9 mouse cellular contexts compared by ENCODE assay signal in the genomic region with DNA sequence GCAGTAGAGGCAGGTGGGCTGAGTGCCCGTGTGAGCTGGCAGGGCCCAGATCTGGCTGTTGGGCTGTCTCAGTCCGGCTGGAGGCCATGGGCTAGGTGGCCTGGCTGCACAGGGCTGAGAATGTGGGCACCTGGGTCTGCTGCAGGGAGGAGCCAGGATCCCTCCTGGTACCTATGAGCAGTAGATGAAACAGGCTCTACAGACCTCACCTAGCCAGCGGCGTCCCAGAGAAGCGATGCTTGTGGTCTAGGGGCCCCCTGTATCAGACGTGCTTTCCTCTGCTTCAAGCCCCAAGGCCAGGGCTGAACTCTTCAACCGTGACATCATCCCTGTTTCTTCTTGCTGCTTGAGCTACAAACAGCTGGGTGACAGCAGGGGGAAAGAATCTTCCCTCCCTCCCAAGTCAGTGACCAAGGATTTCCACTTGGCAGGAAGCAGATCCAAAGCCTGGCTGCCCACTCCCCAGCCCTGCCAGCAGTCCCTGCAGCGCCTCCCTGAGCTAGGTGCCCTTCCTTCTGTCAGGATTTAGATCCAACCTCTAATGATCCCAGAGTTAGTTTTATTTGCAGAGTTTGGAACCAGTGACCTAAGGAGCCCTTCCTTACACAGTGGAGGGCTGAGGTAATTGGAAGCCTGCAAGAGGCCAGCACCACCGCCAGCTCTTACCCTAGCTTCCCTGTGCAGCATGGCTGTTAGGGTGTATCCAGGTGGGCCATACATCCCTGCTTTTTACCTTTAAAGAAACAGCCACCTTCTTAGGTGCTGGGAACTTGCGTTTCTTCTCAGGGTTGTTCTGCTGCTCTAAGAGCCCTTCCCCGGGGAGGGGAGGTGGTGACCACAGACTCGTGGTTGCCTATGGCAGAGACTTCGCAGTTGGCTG.
DNase-seq lines count a peak whose midpoint lies in the region; ATAC-seq and TF ChIP-seq lines count a peak whose summit lies in the region.
"Had no signal": no experiment of that assay in that cellular context is flagged by ENCODE, and none has a peak within 500 bp of the region (broad histone marks: within the 10 kb centered on the region; RNA-seq: fewer than 3 reads in every experiment).

No protein-coding gene starts in this region.

- H3K36me3 ChIP-seq in kidney, adult 2 months (ENCODE audit: control insufficient read depth, insufficient read depth, low read length): no peaks in the 10 kb centered on the region
- peaks cover 4% of the 10 kb centered on the region; the same call in 1 of the 2 replicates for H3K36me3 ChIP-seq in heart, embryonic 15.5 days
- H3K36me3 ChIP-seq: forebrain, embryonic 12.5 days had no signal

- WGBS in kidney, adult 2 months: 55% methylated on average over 13 of the region's 13 CpGs
- 44% methylated on average over 13 of the region's 13 CpGs for WGBS in heart, embryonic 15.5 days

- DNase-seq in kidney, adult 2 months: peak; percentile 19
- DNase-seq in kidney, adult 8-10 months: no peak
- DNase-seq in lung, postnatal 10 days: peak; percentile 85
- no peak for DNase-seq in urinary bladder, adult 18-20 months (ENCODE audit: low spot score in 2 of 2)
- no peak for DNase-seq in liver
- no peak for DNase-seq in thymus, postnatal 36 days

- TF ChIP-seq POLR2A in kidney, adult 2 months (IDR thresholded peaks at IDR 0.05; ENCODE audit: low read depth, low read length): no peak

- H3K9me3 ChIP-seq in heart, embryonic 15.5 days (replicated peaks): no peaks in the 10 kb centered on the region
- H3K9me3 ChIP-seq: forebrain, embryonic 12.5 days had no signal

- no peaks in the 10 kb centered on the region for H3K27me3 ChIP-seq in kidney, adult 2 months (replicated peaks; ENCODE audit: control insufficient read depth, insufficient read depth, low read length)
- no peaks in the 10 kb centered on the region for H3K27me3 ChIP-seq in heart, embryonic 15.5 days
- H3K27me3 ChIP-seq: forebrain, embryonic 12.5 days had no signal

- no peak overlapping the region for H3K4me2 ChIP-seq in heart, embryonic 15.5 days
- H3K4me2 ChIP-seq: forebrain, embryonic 12.5 days had no signal

- TF ChIP-seq CTCF in kidney, adult 2 months (conservative IDR thresholded peaks at IDR 0.05; ENCODE audit: insufficient read depth, insufficient read length, low read depth, low read length): no peak

- ATAC-seq in heart, embryonic 15.5 days (replicated peaks; ENCODE audit: insufficient number of reproducible peaks, insufficient read depth, low FRiP score, low read depth): peak; percentile 53

- H3K4me1 ChIP-seq in kidney, adult 2 months (ENCODE audit: control insufficient read depth, insufficient read depth, low read length): no peaks in the 10 kb centered on the region
- H3K4me1 ChIP-seq in brown adipose tissue, adult 24 weeks (ENCODE audit: control insufficient read depth, insufficient read depth, insufficient read length, low read length): peaks cover 5% of the 10 kb centered on the region
- peaks cover 62% of the 10 kb centered on the region for H3K4me1 ChIP-seq in heart, embryonic 15.5 days (replicated peaks)

- no peak overlapping the region for H3K27ac ChIP-seq in kidney, adult 2 months (ENCODE audit: insufficient read depth, low read depth, low read length)
- 0 out of 2 replicates have a peak overlapping the region, but pooled peaks have one; percentile 2 for H3K27ac ChIP-seq in brown adipose tissue, adult 24 weeks (replicated peaks; ENCODE audit: low read depth, low read length)
- H3K27ac ChIP-seq in heart, embryonic 15.5 days: peak overlapping the region; percentile 76
- H3K27ac ChIP-seq: forebrain, embryonic 12.5 days had no signal

- H3K4me3 ChIP-seq in kidney, adult 2 months (ENCODE audit: insufficient read depth, low read depth, low read length): no peak overlapping the region
- no peak overlapping the region for H3K4me3 ChIP-seq in brown adipose tissue, adult 24 weeks (ENCODE audit: insufficient read depth, low read depth, low read length)
- H3K4me3 ChIP-seq in heart, embryonic 15.5 days: no peak overlapping the region
- H3K4me3 ChIP-seq: forebrain, embryonic 12.5 days had no signal

- no peak overlapping the region for H3K9ac ChIP-seq in heart, embryonic 15.5 days
- H3K9ac ChIP-seq: forebrain, embryonic 12.5 days had no signal

Comparison
In these comparisons a context has a peak if more than half of its experiments do, and no peak if none do; other contexts are left out.
1. DNase-seq: peak in kidney, adult 2 months (single experiment) and lung, postnatal 10 days (single experiment); none in kidney, adult 8-10 months (0 of 2), urinary bladder, adult 18-20 months (0 of 2), liver (single experiment) and thymus, postnatal 36 days (0 of 2).